Mouse (Mus musculus) embryonic facial prominence, embryonic 15.5 days (tissue): Measurements from ENCODE around the gene Pacsin2. TPM values are rescaled to one million over a fixed set of nuclear protein-coding genes. Genes with fewer than 3 reads are reported as not detected.

Experiments used
- ATAC-seq: fragments of 200-750 bp; cut with Nextera tagmentation; 2 replicates; pipeline ENCODE4 v1.8.0; 2017; ENCODE audit warnings: low read depth, moderate TSS enrichment; ENCODE audit not compliant: insufficient number of reproducible peaks, low FRiP score, low TSS enrichment
- H3K27ac ChIP-seq: fragments of 300-500 bp; sonication (generic); replicated peaks from 2 replicates; pipeline ENCODE4 v1.5.1; 2015; ENCODE audit warnings: mild to moderate bottlenecking, inconsistent platforms
- H3K27me3 ChIP-seq: fragments of 300-500 bp; sonication (generic); 2 replicates; pipeline ENCODE4 v1.6.1; 2015; ENCODE audit warnings: inconsistent platforms
- H3K36me3 ChIP-seq: fragments of 300-500 bp; sonication (generic); 2 replicates; pipeline ENCODE4 v1.6.1; 2015; ENCODE audit warnings: mild to moderate bottlenecking, inconsistent platforms
- H3K4me1 ChIP-seq: fragments of 300-500 bp; sonication (generic); 2 replicates; pipeline ENCODE4 v1.6.1; 2015; ENCODE audit warnings: inconsistent platforms
- H3K4me2 ChIP-seq: fragments of 300-500 bp; sonication (generic); replicated peaks from 2 replicates; pipeline ENCODE4 v1.6.1; 2015; ENCODE audit warnings: mild to moderate bottlenecking, inconsistent platforms
- H3K4me3 ChIP-seq: fragments of 300-500 bp; sonication (generic); replicated peaks from 2 replicates; pipeline ENCODE4 v1.5.1; 2015; ENCODE audit warnings: mild to moderate bottlenecking, inconsistent platforms
- H3K9ac ChIP-seq: fragments of 300-500 bp; sonication (generic); 2 replicates; pipeline ENCODE4 v1.6.1; 2015; ENCODE audit warnings: inconsistent platforms
- H3K9me3 ChIP-seq: fragments of 300-500 bp; sonication (generic); replicated peaks from 2 replicates; pipeline ENCODE4 v1.6.1; 2016; ENCODE audit warnings: inconsistent platforms
- WGBS: fragments of 180-500 bp; shearing (Covaris S2); methylation state at CpG from one replicate; pipeline ENCODE4 v1.1.7; 2015; 5-methylcytosine and 5-hydroxymethylcytosine counted together
- polyA plus RNA-seq: library from polyadenylated mRNA; unstranded; fragments of >200 nt; fragmentation: Nextera tagmentation; extraction: Ambion mirVana; gene quantifications from 2 replicates; pipeline ENCODE4 v1.2.1, GENCODE M21; 2015

The Pacsin2 gene
- polyA plus RNA-seq, 1 experiment from 2014 or later: 67.1 TPM

DNA sequence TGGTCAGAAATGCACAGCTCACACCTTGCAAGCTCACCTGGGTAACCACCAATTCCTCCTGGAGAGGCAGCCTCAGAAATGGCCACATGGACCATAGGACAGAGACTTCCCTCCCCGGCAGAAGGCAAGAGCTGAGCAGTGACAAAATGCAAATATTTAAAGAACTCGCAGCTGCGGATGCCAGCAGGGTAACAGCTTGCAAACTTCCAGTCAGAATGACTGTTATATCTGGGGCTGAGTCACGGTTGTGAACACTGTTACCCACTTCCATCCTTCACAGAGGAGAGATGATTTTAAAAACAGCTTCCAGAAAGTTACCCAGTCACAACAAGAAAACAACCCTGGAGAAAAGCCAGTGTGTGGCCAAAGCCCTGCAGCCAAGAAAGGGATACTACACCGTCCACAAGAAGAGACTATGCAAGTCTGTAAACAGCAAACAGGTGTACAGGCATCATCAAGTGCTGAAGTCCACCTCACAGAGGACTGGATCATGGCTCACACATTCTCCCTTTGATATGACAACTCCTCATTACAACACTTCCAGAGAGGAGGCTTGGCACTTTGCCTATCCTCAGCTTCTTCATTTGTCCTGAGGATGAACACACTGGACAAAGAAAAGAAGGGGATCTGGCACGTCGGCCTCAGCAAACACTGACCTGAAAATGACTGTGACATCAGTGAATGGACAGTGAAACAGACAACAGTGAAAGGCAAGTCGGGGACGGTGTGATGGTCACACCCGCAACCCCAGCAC lies 16.4 kb downstream of the Pacsin2 start:
- H3K4me1 ChIP-seq: peaks cover 59% of the 10 kb centered on the region
- H3K4me2 ChIP-seq: no peak overlapping the region

DNA sequence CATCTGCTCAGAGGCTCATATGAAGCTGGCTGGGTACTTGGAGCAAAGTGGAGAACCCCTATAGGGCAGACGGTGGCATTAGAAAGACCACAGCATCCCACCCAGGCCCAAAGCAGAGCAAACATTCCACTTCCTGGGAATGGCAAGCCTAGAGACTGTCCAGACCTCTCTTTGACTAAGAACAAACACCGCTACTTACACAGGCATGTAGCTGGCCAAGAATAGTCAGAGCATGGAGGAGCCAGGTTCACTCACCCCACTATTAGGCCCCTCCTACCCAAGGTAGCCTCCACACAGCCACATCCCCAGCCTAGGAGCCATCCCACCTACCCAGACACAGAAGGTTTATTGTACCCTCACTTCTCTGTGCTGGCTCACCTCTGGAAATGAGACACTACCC lies 18.5 kb downstream of the Pacsin2 start:
- ATAC-seq: 0 out of 2 replicates have a peak, but pooled peaks have one; percentile 26
- no peaks in the 10 kb centered on the region for H3K36me3 ChIP-seq
- H3K4me2 ChIP-seq: no peak overlapping the region
- no peak overlapping the region for H3K9ac ChIP-seq
- no peaks in the 10 kb centered on the region for H3K27me3 ChIP-seq
- peaks cover 46% of the 10 kb centered on the region for H3K4me1 ChIP-seq
- H3K9me3 ChIP-seq: no peaks in the 10 kb centered on the region
- WGBS: 73% methylated on average over 2 of the region's 2 CpGs
- H3K4me3 ChIP-seq: no peak overlapping the region
- H3K27ac ChIP-seq: 0 out of 2 replicates have a peak overlapping the region, but pooled peaks have one; percentile 13

More for the DNA sequence above, 16.4 kb downstream of the Pacsin2 start:
- H3K4me3 ChIP-seq: no peak overlapping the region
- H3K27ac ChIP-seq: peak overlapping the region; percentile 40; the same call in 1 of the 2 replicates
- no peaks in the 10 kb centered on the region for H3K36me3 ChIP-seq
- no peak for ATAC-seq
- WGBS: 54% methylated on average over 10 of the region's 10 CpGs
- H3K9ac ChIP-seq: no peak overlapping the region
- no peaks in the 10 kb centered on the region for H3K9me3 ChIP-seq
- no peaks in the 10 kb centered on the region for H3K27me3 ChIP-seq

DNA sequence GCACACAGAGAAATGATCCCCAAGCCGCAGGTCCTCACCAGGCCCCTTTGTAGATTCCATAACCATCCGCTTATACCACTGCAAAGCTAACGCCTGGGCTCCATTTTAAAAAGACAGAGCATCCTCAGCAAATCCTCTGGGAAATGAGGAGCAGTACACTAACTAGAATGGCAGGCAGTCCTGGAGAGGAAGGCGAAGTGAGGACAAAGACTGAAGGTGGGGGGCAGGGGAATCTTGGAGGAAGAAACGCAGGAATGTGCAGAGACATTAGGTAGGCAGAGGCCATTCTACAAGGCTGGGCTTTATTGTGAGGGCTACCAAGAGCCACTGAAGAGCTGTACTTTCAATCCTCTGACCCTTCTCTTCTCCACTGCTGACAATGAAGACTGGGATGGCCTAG lies 19.0 kb downstream of the Pacsin2 start:
- Histone ChIP-seq H3K27me3 (no peaks in the 10 kb centered on the region), H3K9me3 (no peaks in the 10 kb centered on the region), H3K4me3 (no peak overlapping the region), H3K4me1 (peaks cover 48% of the 10 kb centered on the region), H3K27ac (0 out of 2 replicates have a peak overlapping the region, but pooled peaks have one; percentile 13), H3K9ac (no peak overlapping the region), H3K4me2 (no peak overlapping the region), H3K36me3 (no peaks in the 10 kb centered on the region)
- 64% methylated on average over 5 of the region's 5 CpGs for WGBS
- ATAC-seq: no peak

DNA sequence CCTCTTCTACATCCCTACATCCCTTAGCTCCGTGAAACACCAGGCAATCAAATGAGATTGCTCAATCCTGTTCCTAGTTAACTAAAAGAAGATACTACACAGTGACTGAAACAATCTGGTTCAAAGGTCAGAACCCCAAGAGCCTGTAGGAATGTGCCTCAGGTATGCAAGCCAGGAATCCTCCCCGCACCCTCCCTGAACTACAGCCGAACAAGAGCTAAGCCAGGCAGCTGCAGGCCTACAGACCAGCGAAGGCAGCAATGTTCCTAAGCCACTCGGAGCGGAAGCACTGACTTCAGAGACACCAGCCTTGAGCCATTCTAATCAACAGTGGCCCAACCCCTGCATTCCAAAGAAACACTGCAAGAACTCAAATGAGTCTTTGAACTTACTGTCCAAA lies 20.0 kb downstream of the Pacsin2 start:
- Histone ChIP-seq H3K9me3 (no peaks in the 10 kb centered on the region), H3K9ac (no peak overlapping the region), H3K36me3 (no peaks in the 10 kb centered on the region), H3K4me3 (no peak overlapping the region), H3K4me2 (no peak overlapping the region), H3K27ac (no peak overlapping the region), H3K4me1 (peaks cover 48% of the 10 kb centered on the region), H3K27me3 (no peaks in the 10 kb centered on the region)
- ATAC-seq: no peak
- WGBS: 45% methylated on average over 6 of the region's 6 CpGs

DNA sequence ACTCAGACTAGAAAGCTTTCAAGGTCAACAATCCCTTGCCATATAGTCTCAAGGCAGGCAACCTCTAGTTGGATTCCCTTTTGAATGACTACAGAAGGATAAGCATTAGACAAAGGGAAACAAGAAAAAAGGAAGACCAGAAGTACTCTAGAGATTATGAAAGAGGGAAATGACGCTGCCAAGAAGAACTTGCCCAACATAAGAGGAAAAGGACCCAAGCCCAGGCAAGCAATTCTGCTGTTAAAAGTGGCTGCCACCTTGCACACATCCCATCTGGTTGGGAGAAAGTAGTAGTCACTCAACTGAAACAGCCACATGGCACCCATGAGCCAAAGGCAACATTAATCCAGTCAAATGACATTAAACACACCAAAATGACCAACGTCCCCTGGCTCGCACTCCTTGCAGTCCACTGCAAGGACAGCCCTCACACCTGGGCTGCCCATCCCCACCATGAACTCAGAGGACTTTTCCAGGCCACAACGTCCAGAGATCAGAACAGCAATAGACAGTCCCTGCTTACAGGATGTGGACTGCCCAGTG lies 21.8 kb downstream of the Pacsin2 start:
- ATAC-seq: no peak
- no peak overlapping the region for H3K4me3 ChIP-seq
- no peaks in the 10 kb centered on the region for H3K9me3 ChIP-seq
- H3K36me3 ChIP-seq: no peaks in the 10 kb centered on the region
- peaks cover 34% of the 10 kb centered on the region for H3K4me1 ChIP-seq
- H3K9ac ChIP-seq: no peak overlapping the region
- no peaks in the 10 kb centered on the region for H3K27me3 ChIP-seq
- no peak overlapping the region for H3K4me2 ChIP-seq
- 92% methylated on average over 4 of the region's 4 CpGs for WGBS
- no peak overlapping the region for H3K27ac ChIP-seq

DNA sequence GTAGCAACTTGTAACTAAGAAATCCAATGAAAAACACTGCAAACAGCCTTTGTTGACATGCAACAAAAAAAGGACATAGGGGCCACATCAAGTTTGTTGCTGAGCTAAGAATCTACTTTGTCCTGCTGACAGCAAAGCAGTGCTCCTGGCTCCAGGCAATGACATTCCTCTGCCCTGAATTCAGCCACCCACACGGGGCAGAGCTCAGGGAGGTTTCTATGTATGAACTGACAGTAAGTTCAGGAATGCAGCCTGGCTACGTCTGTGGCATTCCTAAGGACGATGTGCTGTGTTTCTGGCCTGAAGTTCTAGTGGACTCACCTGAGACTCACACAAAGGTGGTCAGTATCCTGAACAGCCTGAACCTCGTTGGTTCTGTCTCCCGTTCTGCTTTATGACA lies 23.7 kb downstream of the Pacsin2 start:
- ATAC-seq: no peak
- H3K4me3 ChIP-seq: no peak overlapping the region
- no peak overlapping the region for H3K4me2 ChIP-seq
- 48% methylated on average over 5 of the region's 5 CpGs for WGBS
- H3K4me1 ChIP-seq: peaks cover 25% of the 10 kb centered on the region
- no peaks in the 10 kb centered on the region for H3K36me3 ChIP-seq
- H3K9me3 ChIP-seq: no peaks in the 10 kb centered on the region
- H3K27ac ChIP-seq: no peak overlapping the region
- H3K27me3 ChIP-seq: no peaks in the 10 kb centered on the region
- no peak overlapping the region for H3K9ac ChIP-seq

DNA sequence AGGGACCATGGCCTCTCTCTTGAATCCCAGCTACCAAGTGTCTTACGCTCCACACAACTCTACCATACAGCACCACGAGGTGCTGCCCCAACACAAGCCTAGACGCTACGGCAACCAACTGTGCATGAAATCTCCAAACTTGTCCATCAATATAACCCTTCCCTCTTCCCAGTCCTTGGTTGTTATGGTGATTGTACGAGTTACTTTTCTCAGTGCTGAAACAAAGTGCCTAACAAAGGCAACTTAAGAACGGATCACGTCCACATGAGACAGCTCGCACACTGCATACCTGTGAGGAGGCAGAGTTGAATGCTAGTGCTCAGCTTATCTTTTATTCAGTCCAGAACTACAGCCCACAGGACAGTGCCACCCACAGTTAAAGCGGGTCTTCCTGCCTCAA lies 27.9 kb downstream of the Pacsin2 start:
- H3K9ac ChIP-seq: no peak overlapping the region
- H3K27me3 ChIP-seq: no peaks in the 10 kb centered on the region
- no peak for ATAC-seq
- no peaks in the 10 kb centered on the region for H3K9me3 ChIP-seq
- WGBS: 81% methylated on average over 9 of the region's 9 CpGs
- no peak overlapping the region for H3K27ac ChIP-seq
- no peak overlapping the region for H3K4me3 ChIP-seq
- H3K4me2 ChIP-seq: no peak overlapping the region
- H3K36me3 ChIP-seq: no peaks in the 10 kb centered on the region
- peaks cover 37% of the 10 kb centered on the region for H3K4me1 ChIP-seq

DNA sequence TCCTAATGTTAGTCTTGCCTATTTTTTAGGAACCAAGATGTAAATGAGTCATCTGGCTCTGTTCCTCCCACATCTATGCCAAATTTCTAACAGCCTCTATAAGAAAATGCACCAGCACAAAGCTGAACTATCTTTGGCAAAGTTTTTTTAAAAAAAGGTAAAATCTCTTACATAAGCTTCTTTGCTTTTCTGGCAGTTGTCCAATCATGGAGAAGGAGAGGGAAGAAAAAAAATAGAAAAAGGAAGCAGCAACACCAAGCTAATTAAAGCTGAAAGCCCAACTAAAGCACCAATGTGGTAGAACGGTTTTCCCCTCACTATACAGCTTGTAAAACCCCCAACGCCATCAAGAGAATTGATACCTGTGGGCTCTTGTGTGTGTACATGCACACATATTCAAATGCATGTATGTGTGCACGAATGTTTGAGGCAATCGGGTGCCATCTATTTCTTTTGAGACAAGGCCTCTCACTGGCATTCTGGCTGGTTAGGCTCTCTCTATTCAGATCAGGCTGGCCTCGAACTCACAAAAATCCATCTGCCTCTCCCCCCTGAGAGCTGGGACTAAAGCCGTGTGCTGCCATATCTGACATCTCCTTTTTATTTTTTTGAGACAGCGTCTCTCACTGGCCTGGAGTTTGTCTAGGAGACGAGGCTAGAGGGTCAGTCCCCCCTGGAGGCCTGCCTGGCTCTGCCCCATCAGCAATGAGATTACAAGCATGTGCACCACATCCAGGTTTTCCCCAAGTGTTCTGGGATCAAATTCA lies 28.9 kb downstream of the Pacsin2 start:
- no peaks in the 10 kb centered on the region for H3K36me3 ChIP-seq
- H3K4me2 ChIP-seq: no peak overlapping the region
- no peaks in the 10 kb centered on the region for H3K27me3 ChIP-seq
- no peak overlapping the region for H3K27ac ChIP-seq
- WGBS: 78% methylated on average over 8 of the region's 8 CpGs
- H3K9ac ChIP-seq: no peak overlapping the region
- H3K4me3 ChIP-seq: no peak overlapping the region
- ATAC-seq: no peak
- H3K9me3 ChIP-seq: no peaks in the 10 kb centered on the region
- H3K4me1 ChIP-seq: peaks cover 32% of the 10 kb centered on the region

DNA sequence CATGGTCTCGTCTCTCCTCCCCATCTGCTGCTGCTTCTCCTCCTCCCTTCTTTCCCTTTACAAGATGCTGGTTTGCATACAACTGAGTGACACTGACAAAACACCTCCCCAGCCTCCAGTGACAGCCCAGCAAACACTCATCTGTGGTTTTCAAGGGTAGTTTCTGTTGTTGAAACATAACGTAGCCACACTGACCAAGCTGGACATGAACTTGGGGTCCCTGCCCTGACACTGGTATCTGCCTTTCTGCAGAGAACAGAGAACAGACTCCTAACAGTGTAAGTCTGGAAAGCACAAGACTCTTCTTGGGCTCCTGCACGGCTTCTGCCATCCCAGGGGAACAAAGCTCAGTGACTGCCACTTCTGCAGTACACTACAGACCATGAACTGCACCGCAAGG lies 29.7 kb downstream of the Pacsin2 start:
- Histone ChIP-seq H3K36me3 (no peaks in the 10 kb centered on the region), H3K4me3 (no peak overlapping the region), H3K9me3 (no peaks in the 10 kb centered on the region), H3K4me1 (peaks cover 36% of the 10 kb centered on the region), H3K4me2 (no peak overlapping the region), H3K27ac (no peak overlapping the region), H3K9ac (no peak overlapping the region), H3K27me3 (no peaks in the 10 kb centered on the region)
- WGBS: 71% methylated on average over 4 of the region's 4 CpGs
- no peak for ATAC-seq

DNA sequence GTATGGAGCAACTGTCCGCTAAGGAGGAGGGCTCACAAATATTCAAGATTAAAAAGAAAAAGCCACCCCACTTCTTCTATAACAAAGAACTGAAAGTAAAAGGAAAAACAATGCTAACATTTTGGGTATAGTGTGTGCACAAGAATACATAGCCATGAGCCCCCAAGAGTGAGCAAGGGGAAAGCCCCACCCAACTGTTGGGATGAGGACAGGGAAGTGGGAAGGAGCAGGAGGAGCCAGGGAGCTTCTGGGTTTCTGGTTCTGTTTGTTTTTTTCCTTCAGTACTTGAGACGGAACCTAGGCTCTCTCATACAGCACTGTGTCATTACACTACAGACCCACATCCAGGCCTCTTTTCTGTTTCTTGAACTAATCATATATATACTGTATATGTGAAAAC lies 31.1 kb downstream of the Pacsin2 start:
- no peak for ATAC-seq
- Histone ChIP-seq H3K9me3 (no peaks in the 10 kb centered on the region), H3K27me3 (no peaks in the 10 kb centered on the region), H3K36me3 (no peaks in the 10 kb centered on the region), H3K4me3 (no peak overlapping the region), H3K9ac (no peak overlapping the region), H3K27ac (no peak overlapping the region), H3K4me1 (peaks cover 37% of the 10 kb centered on the region), H3K4me2 (no peak overlapping the region)
- WGBS: 78% methylated on average over 2 of the region's 2 CpGs

DNA sequence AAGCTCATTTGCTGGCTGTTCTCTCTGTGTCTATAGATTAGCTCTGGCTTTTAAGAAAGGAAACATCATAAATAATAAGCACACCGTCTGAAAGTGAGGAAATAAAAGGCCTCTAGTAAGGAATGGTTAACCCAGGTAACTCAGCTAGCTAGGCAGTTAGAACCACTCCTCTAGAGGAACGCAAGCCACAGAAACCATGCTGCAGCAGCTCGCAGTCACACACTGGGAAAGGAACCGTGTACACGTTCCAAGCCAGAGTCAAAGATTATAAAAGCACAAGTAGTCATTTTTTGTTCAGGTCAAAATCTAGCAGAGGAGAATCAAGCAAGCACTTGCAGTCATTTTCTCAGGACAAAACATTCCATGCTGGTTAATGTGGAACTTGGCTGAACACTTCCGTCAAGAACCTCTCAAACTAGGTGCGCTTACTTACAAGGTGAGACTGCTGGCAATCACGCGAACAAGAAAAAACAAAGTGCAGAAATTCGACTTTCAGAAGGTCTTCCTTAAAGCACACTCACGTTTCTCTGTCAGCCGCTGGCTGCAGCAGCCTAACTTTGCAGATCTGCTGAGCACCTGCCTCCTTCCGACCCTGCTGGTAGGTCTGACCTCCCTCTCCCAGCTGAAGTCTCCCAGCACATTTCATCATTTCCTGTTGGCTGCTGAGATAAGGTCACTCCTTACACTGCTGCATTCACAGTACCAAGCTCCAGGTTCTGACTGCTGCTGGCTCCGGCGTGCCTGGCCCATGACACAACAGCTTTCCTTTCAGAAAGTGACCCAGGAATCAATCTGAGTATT lies 32.0 kb downstream of the Pacsin2 start:
- Histone ChIP-seq H3K4me1 (peaks cover 43% of the 10 kb centered on the region), H3K36me3 (no peaks in the 10 kb centered on the region), H3K27ac (peak overlapping the region; percentile 34; the same call in 1 of the 2 replicates), H3K4me3 (no peak overlapping the region), H3K9ac (no peak overlapping the region), H3K27me3 (no peaks in the 10 kb centered on the region), H3K4me2 (no peak overlapping the region), H3K9me3 (no peaks in the 10 kb centered on the region)
- WGBS: 50% methylated on average over 15 of the region's 15 CpGs
- no peak for ATAC-seq
